Mouse (Mus musculus): ENCODE data around the gene Colec11. TPM values are rescaled to one million over a fixed set of nuclear protein-coding genes. Genes with fewer than 3 reads are reported as not detected.

Gene Colec11
- polyA plus RNA-seq, 1 experiment from 2014 or later = 2.4 TPM

- H3K4me1 ChIP-seq = no peaks in the 10 kb centered on the region
- no peaks in the 10 kb centered on the region for H3K27me3 ChIP-seq (replicated peaks)
- no peak within 1 kb of the TSS for H3K4me3 ChIP-seq (replicated peaks)
- H3K4me2 ChIP-seq = no peak within 1 kb of the TSS
- 59% methylated on average over 15 of the region's 15 CpGs for WGBS
- no peaks in the 10 kb centered on the region for H3K36me3 ChIP-seq
- no peak for ATAC-seq (ENCODE audit: insufficient read depth, low FRiP score, low read depth)
- no peaks in the 10 kb centered on the region for H3K9me3 ChIP-seq
- no peak within 1 kb of the TSS for H3K27ac ChIP-seq
- H3K9ac ChIP-seq = no peak within 1 kb of the TSS
These were observed 70.9 kb downstream of the Colec11 start, which contains the start of gene Dcdc2c for GRCm38 (mm10) chr12:28552299-28552698. Gene Dcdc2c (minus strand): TSS chr12:28552399.

- Histone ChIP-seq H3K9ac (no peak overlapping the region), H3K4me3 (replicated peaks) (no peak overlapping the region), H3K4me1 (no peaks in the 10 kb centered on the region), H3K36me3 (no peaks in the 10 kb centered on the region), H3K27ac (no peak overlapping the region), H3K27me3 (replicated peaks) (no peaks in the 10 kb centered on the region), H3K9me3 (no peaks in the 10 kb centered on the region), H3K4me2 (no peak overlapping the region)
- ATAC-seq (ENCODE audit: insufficient read depth, low FRiP score, low read depth) = no peak
- WGBS = 61% methylated on average over 18 of the region's 18 CpGs
These were observed 71.4 kb downstream of the Colec11 start for GRCm38 (mm10) chr12:28551775-28552174.

GRCm38 (mm10) chr12:28548887-28549286 lies 74.3 kb downstream of the Colec11 start:
- Histone ChIP-seq H3K4me2 (no peak overlapping the region), H3K4me1 (no peaks in the 10 kb centered on the region), H3K4me3 (replicated peaks) (no peak overlapping the region), H3K9me3 (no peaks in the 10 kb centered on the region), H3K27ac (no peak overlapping the region), H3K27me3 (replicated peaks) (no peaks in the 10 kb centered on the region), H3K36me3 (no peaks in the 10 kb centered on the region), H3K9ac (no peak overlapping the region)
- ATAC-seq (ENCODE audit: insufficient read depth, low FRiP score, low read depth) = no peak
- 52% methylated on average over 4 of the region's 4 CpGs for WGBS

Other genes starting within 250 kb of the Colec11 start
- gene Dcdc2c, start 71.0 kb downstream of the Colec11 start, polyA plus RNA-seq (2015; fragmentation: Nextera tagmentation; extraction: Ambion mirVana) = 0.12 TPM in 1 of 2 replicates, not detected in the other
- not detected in 2 replicates for gene Allc, start 40.9 kb downstream of the Colec11 start, polyA plus RNA-seq (2015; fragmentation: Nextera tagmentation; extraction: Ambion mirVana)
- gene Rps7, start 12.6 kb upstream of the Colec11 start, polyA plus RNA-seq (2015; fragmentation: Nextera tagmentation; extraction: Ambion mirVana) = 607 and 697 TPM in 2 replicates
- gene Rnaseh1, start 26.2 kb upstream of the Colec11 start, polyA plus RNA-seq (2015; fragmentation: Nextera tagmentation; extraction: Ambion mirVana) = 26.5 and 30.6 TPM in 2 replicates
- gene Adi1, start 51.9 kb upstream of the Colec11 start, polyA plus RNA-seq (2015; fragmentation: Nextera tagmentation; extraction: Ambion mirVana) = 76.7 and 79.8 TPM in 2 replicates
- gene Trappc12, start 127.1 kb upstream of the Colec11 start, polyA plus RNA-seq (2015; fragmentation: Nextera tagmentation; extraction: Ambion mirVana) = 32.5 and 35.5 TPM in 2 replicates
- 28.0 and 29.7 TPM in 2 replicates for gene Eipr1, start 128.4 kb upstream of the Colec11 start, polyA plus RNA-seq (2015; fragmentation: Nextera tagmentation; extraction: Ambion mirVana)

All from stomach, embryonic 15.5 days (tissue).